Mouse (Mus musculus): ENCODE measurements around the gene Crot. TPM values are rescaled to one million over a fixed set of nuclear protein-coding genes. Genes with fewer than 3 reads are reported as not detected.

The Crot gene
- polyA plus RNA-seq, 1 experiment from 2014 or later: 48.9 TPM

- Histone ChIP-seq H3K27me3 (ENCODE audit: control insufficient read depth, insufficient read depth, low read length) (no peaks in the 10 kb centered on the region), H3K9ac (ENCODE audit: low read depth, low read length) (no peak overlapping the region), H3K4me2 (replicated peaks; ENCODE audit: low read depth, low read length) (no peak overlapping the region), H3K27ac (ENCODE audit: low read depth, low read length) (no peak overlapping the region), H3K4me3 (ENCODE audit: low read length) (no peak overlapping the region), H3K36me3 (ENCODE audit: control insufficient read depth, insufficient read depth, low read length) (no peaks in the 10 kb centered on the region), H3K4me1 (ENCODE audit: control insufficient read depth, insufficient read depth, low read length) (no peaks in the 10 kb centered on the region), H3K9me3 (ENCODE audit: control insufficient read depth, low read length) (no peaks in the 10 kb centered on the region)
- no peak for ATAC-seq (ENCODE audit: low FRiP score, low TSS enrichment)
- WGBS: 95% methylated on average over 4 of the region's 4 CpGs
Observed at GRCm38 (mm10) chr5:9035457-9035856, 38.3 kb upstream of the Crot start.

GRCm38 (mm10) chr5:9034535-9034934 is 37.4 kb upstream of the Crot start:
- Histone ChIP-seq H3K27ac (ENCODE audit: low read depth, low read length) (no peak overlapping the region), H3K27me3 (ENCODE audit: control insufficient read depth, insufficient read depth, low read length) (no peaks in the 10 kb centered on the region), H3K9me3 (ENCODE audit: control insufficient read depth, low read length) (no peaks in the 10 kb centered on the region), H3K9ac (ENCODE audit: low read depth, low read length) (no peak overlapping the region), H3K4me2 (replicated peaks; ENCODE audit: low read depth, low read length) (no peak overlapping the region), H3K4me3 (ENCODE audit: low read length) (no peak overlapping the region), H3K36me3 (ENCODE audit: control insufficient read depth, insufficient read depth, low read length) (no peaks in the 10 kb centered on the region), H3K4me1 (ENCODE audit: control insufficient read depth, insufficient read depth, low read length) (no peaks in the 10 kb centered on the region)
- WGBS: 89% methylated on average over 9 of the region's 9 CpGs
- ATAC-seq (ENCODE audit: low FRiP score, low TSS enrichment): no peak

- H3K27me3 ChIP-seq (ENCODE audit: control insufficient read depth, insufficient read depth, low read length): no peaks in the 10 kb centered on the region
- 85% methylated on average over 5 of the region's 5 CpGs for WGBS
Observed at GRCm38 (mm10) chr5:9033843-9034242, 36.7 kb upstream of the Crot start.

GRCm38 (mm10) chr5:9032641-9033040 is 35.5 kb upstream of the Crot start:
- no peak overlapping the region for H3K4me3 ChIP-seq (ENCODE audit: low read length)
- no peak overlapping the region for H3K4me2 ChIP-seq (replicated peaks; ENCODE audit: low read depth, low read length)
- H3K27me3 ChIP-seq (ENCODE audit: control insufficient read depth, insufficient read depth, low read length): no peaks in the 10 kb centered on the region
- no peak overlapping the region for H3K9ac ChIP-seq (ENCODE audit: low read depth, low read length)
- H3K9me3 ChIP-seq (ENCODE audit: control insufficient read depth, low read length): no peaks in the 10 kb centered on the region
- H3K27ac ChIP-seq (ENCODE audit: low read depth, low read length): no peak overlapping the region
- no peaks in the 10 kb centered on the region for H3K4me1 ChIP-seq (ENCODE audit: control insufficient read depth, insufficient read depth, low read length)
- ATAC-seq (ENCODE audit: low FRiP score, low TSS enrichment): no peak
- H3K36me3 ChIP-seq (ENCODE audit: control insufficient read depth, insufficient read depth, low read length): no peaks in the 10 kb centered on the region
- WGBS: 98% methylated on average over 1 of the region's 1 CpGs

More at GRCm38 (mm10) chr5:9033843-9034242, 36.7 kb upstream of the Crot start:
- Histone ChIP-seq H3K4me3 (ENCODE audit: low read length) (no peak overlapping the region), H3K36me3 (ENCODE audit: control insufficient read depth, insufficient read depth, low read length) (no peaks in the 10 kb centered on the region), H3K4me2 (replicated peaks; ENCODE audit: low read depth, low read length) (no peak overlapping the region), H3K9ac (ENCODE audit: low read depth, low read length) (no peak overlapping the region), H3K27ac (ENCODE audit: low read depth, low read length) (no peak overlapping the region), H3K4me1 (ENCODE audit: control insufficient read depth, insufficient read depth, low read length) (no peaks in the 10 kb centered on the region), H3K9me3 (ENCODE audit: control insufficient read depth, low read length) (no peaks in the 10 kb centered on the region)
- no peak for ATAC-seq (ENCODE audit: low FRiP score, low TSS enrichment)

GRCm38 (mm10) chr5:9032101-9032590 is 35.0 kb upstream of the Crot start:
- H3K4me2 ChIP-seq (replicated peaks; ENCODE audit: low read depth, low read length): no peak overlapping the region
- H3K4me3 ChIP-seq (ENCODE audit: low read length): no peak overlapping the region
- no peak overlapping the region for H3K9ac ChIP-seq (ENCODE audit: low read depth, low read length)
- 81% methylated on average over 8 of the region's 8 CpGs for WGBS
- no peak for ATAC-seq (ENCODE audit: low FRiP score, low TSS enrichment)
- no peaks in the 10 kb centered on the region for H3K36me3 ChIP-seq (ENCODE audit: control insufficient read depth, insufficient read depth, low read length)
- no peaks in the 10 kb centered on the region for H3K9me3 ChIP-seq (ENCODE audit: control insufficient read depth, low read length)
- H3K4me1 ChIP-seq (ENCODE audit: control insufficient read depth, insufficient read depth, low read length): no peaks in the 10 kb centered on the region
- no peak overlapping the region for H3K27ac ChIP-seq (ENCODE audit: low read depth, low read length)
- no peaks in the 10 kb centered on the region for H3K27me3 ChIP-seq (ENCODE audit: control insufficient read depth, insufficient read depth, low read length)

- WGBS: 75% methylated on average over 1 of the region's 1 CpGs
- Histone ChIP-seq H3K4me1 (ENCODE audit: control insufficient read depth, insufficient read depth, low read length) (no peaks in the 10 kb centered on the region), H3K9ac (ENCODE audit: low read depth, low read length) (no peak overlapping the region), H3K36me3 (ENCODE audit: control insufficient read depth, insufficient read depth, low read length) (no peaks in the 10 kb centered on the region), H3K4me3 (ENCODE audit: low read length) (no peak overlapping the region), H3K27me3 (ENCODE audit: control insufficient read depth, insufficient read depth, low read length) (no peaks in the 10 kb centered on the region), H3K27ac (ENCODE audit: low read depth, low read length) (no peak overlapping the region), H3K9me3 (ENCODE audit: control insufficient read depth, low read length) (no peaks in the 10 kb centered on the region), H3K4me2 (replicated peaks; ENCODE audit: low read depth, low read length) (no peak overlapping the region)
- ATAC-seq (ENCODE audit: low FRiP score, low TSS enrichment): no peak
Observed at GRCm38 (mm10) chr5:9028266-9028841, 31.2 kb upstream of the Crot start.

GRCm38 (mm10) chr5:9015352-9015751 is 18.2 kb upstream of the Crot start:
- no peak overlapping the region for H3K9ac ChIP-seq (ENCODE audit: low read depth, low read length)
- H3K4me1 ChIP-seq (ENCODE audit: control insufficient read depth, insufficient read depth, low read length): no peaks in the 10 kb centered on the region
- H3K27ac ChIP-seq (ENCODE audit: low read depth, low read length): no peak overlapping the region
- H3K4me2 ChIP-seq (replicated peaks; ENCODE audit: low read depth, low read length): no peak overlapping the region
- no peaks in the 10 kb centered on the region for H3K27me3 ChIP-seq (ENCODE audit: control insufficient read depth, insufficient read depth, low read length)
- ATAC-seq (ENCODE audit: low FRiP score, low TSS enrichment): no peak
- H3K4me3 ChIP-seq (ENCODE audit: low read length): no peak overlapping the region
- WGBS: 72% methylated on average over 3 of the region's 3 CpGs
- H3K9me3 ChIP-seq (ENCODE audit: control insufficient read depth, low read length): no peaks in the 10 kb centered on the region
- H3K36me3 ChIP-seq (ENCODE audit: control insufficient read depth, insufficient read depth, low read length): no peaks in the 10 kb centered on the region

GRCm38 (mm10) chr5:9014774-9015173 is 17.6 kb upstream of the Crot start:
- WGBS: 50% methylated on average over 3 of the region's 3 CpGs
- H3K27ac ChIP-seq (ENCODE audit: low read depth, low read length): no peak overlapping the region
- H3K4me1 ChIP-seq (ENCODE audit: control insufficient read depth, insufficient read depth, low read length): no peaks in the 10 kb centered on the region
- H3K9me3 ChIP-seq (ENCODE audit: control insufficient read depth, low read length): no peaks in the 10 kb centered on the region
- no peak for ATAC-seq (ENCODE audit: low FRiP score, low TSS enrichment)
- H3K4me3 ChIP-seq (ENCODE audit: low read length): no peak overlapping the region
- H3K27me3 ChIP-seq (ENCODE audit: control insufficient read depth, insufficient read depth, low read length): no peaks in the 10 kb centered on the region
- no peak overlapping the region for H3K4me2 ChIP-seq (replicated peaks; ENCODE audit: low read depth, low read length)
- H3K36me3 ChIP-seq (ENCODE audit: control insufficient read depth, insufficient read depth, low read length): no peaks in the 10 kb centered on the region
- no peak overlapping the region for H3K9ac ChIP-seq (ENCODE audit: low read depth, low read length)

GRCm38 (mm10) chr5:9011374-9011773 is 14.2 kb upstream of the Crot start:
- Histone ChIP-seq H3K27me3 (ENCODE audit: control insufficient read depth, insufficient read depth, low read length) (no peaks in the 10 kb centered on the region), H3K9ac (ENCODE audit: low read depth, low read length) (no peak overlapping the region), H3K4me1 (ENCODE audit: control insufficient read depth, insufficient read depth, low read length) (no peaks in the 10 kb centered on the region), H3K27ac (ENCODE audit: low read depth, low read length) (no peak overlapping the region), H3K9me3 (ENCODE audit: control insufficient read depth, low read length) (no peaks in the 10 kb centered on the region), H3K4me3 (ENCODE audit: low read length) (no peak overlapping the region), H3K4me2 (replicated peaks; ENCODE audit: low read depth, low read length) (no peak overlapping the region), H3K36me3 (ENCODE audit: control insufficient read depth, insufficient read depth, low read length) (no peaks in the 10 kb centered on the region)
- ATAC-seq (ENCODE audit: low FRiP score, low TSS enrichment): no peak
- 69% methylated on average over 8 of the region's 8 CpGs for WGBS
